ENCODE assay signal across 8 mouse cellular contexts in the genomic region with DNA sequence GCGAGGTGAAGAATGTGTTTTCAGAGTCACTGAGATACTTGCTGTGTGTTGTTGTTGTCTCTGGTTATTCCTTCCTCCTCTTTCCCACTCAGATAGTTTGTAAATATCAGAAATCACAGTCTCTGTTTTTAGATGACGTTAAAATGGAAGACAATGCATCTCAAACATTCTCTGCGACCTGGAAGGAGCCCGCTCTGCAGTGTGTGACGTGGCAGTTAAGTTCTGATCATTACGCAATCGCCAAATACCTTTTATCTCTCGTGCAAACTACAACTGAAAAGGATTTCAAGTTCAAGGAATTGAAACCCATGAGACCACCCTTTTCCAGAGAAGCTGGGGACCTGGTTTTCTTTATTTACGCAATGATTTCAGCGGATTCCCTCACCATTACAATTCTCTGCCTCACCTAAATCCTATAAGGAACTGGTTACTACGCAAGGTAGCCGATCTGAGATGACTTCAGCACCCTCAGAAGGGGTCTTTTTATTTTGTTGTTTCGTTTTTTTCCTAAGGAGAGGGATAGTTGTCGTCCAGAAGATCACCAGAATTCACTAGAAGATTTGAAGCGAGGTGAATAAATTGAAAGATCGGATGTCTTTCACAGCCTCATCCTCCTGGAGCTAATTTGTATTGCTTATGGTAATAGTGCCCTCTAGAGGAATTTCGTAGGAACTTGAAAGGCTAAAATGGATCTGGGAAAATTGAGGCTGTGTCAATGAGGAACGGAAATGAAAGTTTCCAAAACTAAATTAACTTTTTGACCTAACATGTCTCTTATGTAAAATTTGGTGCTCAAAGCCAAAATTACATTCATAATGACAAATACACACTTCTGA. TPM values are rescaled to one million over a fixed set of nuclear protein-coding genes. Genes with fewer than 3 reads are reported as not detected.
A peak's percentile ranks its signal among the peaks of the same experiment; 100 is the strongest.
DNase-seq lines count a peak whose midpoint lies in the region; ATAC-seq and TF ChIP-seq lines count a peak whose summit lies in the region.

No protein-coding gene starts in this region.

- WGBS in kidney, adult 2 months: 51% methylated on average over 18 of the region's 18 CpGs
- WGBS in hindbrain, embryonic 12.5 days: 58% methylated on average over 18 of the region's 18 CpGs
- WGBS in midbrain, postnatal 0 days: 48% methylated on average over 18 of the region's 18 CpGs

- H3K4me3 ChIP-seq in kidney, adult 2 months (ENCODE audit: insufficient read depth, low read depth, low read length): no peak overlapping the region
- H3K4me3 ChIP-seq in hindbrain, embryonic 12.5 days: no peak overlapping the region
- no peak overlapping the region for H3K4me3 ChIP-seq in midbrain, postnatal 0 days (ENCODE audit: low read depth, low read length)

- DNase-seq in kidney, adult 2 months: peak; percentile 29
- no peak for DNase-seq in kidney, adult 8-10 months
- DNase-seq in brain, embryonic 14.5 days (ENCODE audit: low read depth): peak; percentile 77
- peak; percentile 73 for DNase-seq in midbrain, postnatal 0 days (ENCODE audit: low spot score)
- no peak for DNase-seq in urinary bladder, adult 2 months (ENCODE audit: low spot score)
- DNase-seq in natural killer cell, adult 2 months (ENCODE audit: low spot score in 2 of 2): no peak
- DNase-seq in cerebellum, adult 9-11 months: no peak

- H3K9me3 ChIP-seq in hindbrain, embryonic 12.5 days (replicated peaks): no peaks in the 10 kb centered on the region
- H3K9me3 ChIP-seq in midbrain, postnatal 0 days (ENCODE audit: low read length): no peaks in the 10 kb centered on the region

- no peak for TF ChIP-seq POLR2A in kidney, adult 2 months (IDR thresholded peaks at IDR 0.05; ENCODE audit: low read depth, low read length)
- no peak for TF ChIP-seq POLR2A in brain, embryonic 14.5 days (IDR thresholded peaks at IDR 0.05; ENCODE audit: borderline replicate concordance, extremely low read depth, insufficient read depth, insufficient read length, poor library complexity, severe bottlenecking)

- H3K4me1 ChIP-seq in kidney, adult 2 months (ENCODE audit: control insufficient read depth, insufficient read depth, low read length): 0 out of 2 replicates have a peak, but pooled peaks cover 3% of the 10 kb centered on the region
- no peaks in the 10 kb centered on the region for H3K4me1 ChIP-seq in hindbrain, embryonic 12.5 days
- H3K4me1 ChIP-seq in midbrain, postnatal 0 days (ENCODE audit: insufficient read depth, low read length): no peaks in the 10 kb centered on the region

- H3K4me2 ChIP-seq in hindbrain, embryonic 12.5 days (replicated peaks): peak overlapping the region; percentile 9; the same call in 1 of the 2 replicates
- H3K4me2 ChIP-seq in midbrain, postnatal 0 days (ENCODE audit: low read depth, low read length, poor library complexity, severe bottlenecking): peak overlapping the region; percentile 5

- no peak overlapping the region for H3K27ac ChIP-seq in kidney, adult 2 months (ENCODE audit: insufficient read depth, low read depth, low read length)
- no peak overlapping the region for H3K27ac ChIP-seq in hindbrain, embryonic 12.5 days
- H3K27ac ChIP-seq in midbrain, postnatal 0 days (ENCODE audit: low read depth, low read length): no peak overlapping the region

- 0 out of 2 replicates have a peak, but pooled peaks have one; percentile 11 for ATAC-seq in hindbrain, embryonic 12.5 days (ENCODE audit: low FRiP score)
- no peak for ATAC-seq in midbrain, postnatal 0 days (ENCODE audit: low FRiP score)

- TF ChIP-seq CTCF in kidney, adult 2 months (conservative IDR thresholded peaks at IDR 0.05; ENCODE audit: insufficient read depth, insufficient read length, low read depth, low read length): peak; percentile 22; the same call in 1 of the 2 replicates
- peak; percentile 34; the same call in 1 of the 2 replicates for TF ChIP-seq CTCF in brain, embryonic 14.5 days (IDR thresholded peaks at IDR 0.05; ENCODE audit: borderline replicate concordance, extremely low read depth, insufficient read depth, insufficient read length)
- peak; percentile 89 for TF ChIP-seq CTCF in midbrain, postnatal 0 days (IDR thresholded peaks at IDR 0.05)

- no peaks in the 10 kb centered on the region; the same call in 1 of the 2 replicates for H3K27me3 ChIP-seq in kidney, adult 2 months (replicated peaks; ENCODE audit: control insufficient read depth, insufficient read depth, low read length)
- no peaks in the 10 kb centered on the region for H3K27me3 ChIP-seq in hindbrain, embryonic 12.5 days
- H3K27me3 ChIP-seq in midbrain, postnatal 0 days (ENCODE audit: insufficient read depth, low read length): no peaks in the 10 kb centered on the region

- no peaks in the 10 kb centered on the region for H3K36me3 ChIP-seq in kidney, adult 2 months (ENCODE audit: control insufficient read depth, insufficient read depth, low read length)
- H3K36me3 ChIP-seq in hindbrain, embryonic 12.5 days: no peaks in the 10 kb centered on the region
- no peaks in the 10 kb centered on the region for H3K36me3 ChIP-seq in midbrain, postnatal 0 days (ENCODE audit: insufficient read depth, low read length)

- no peak overlapping the region for H3K9ac ChIP-seq in hindbrain, embryonic 12.5 days
- no peak overlapping the region for H3K9ac ChIP-seq in midbrain, postnatal 0 days (replicated peaks; ENCODE audit: low read length, poor library complexity, severe bottlenecking)

RNA-seq across cellular contexts. Expression of a gene that starts 9.8 kb away (rescaled TPM):
- 9.9 and 11.8 TPM in 2 replicates for polyA plus RNA-seq in kidney, adult 2 months (2012; rRNA removed)
- polyA plus RNA-seq in brain, embryonic 14.5 days (2012; rRNA removed): 0.09 and 0.36 TPM in 2 replicates
- 0.39 and 0.42 TPM in 2 replicates for polyA plus RNA-seq in hindbrain, embryonic 12.5 days (2016; fragmentation: Nextera tagmentation; extraction: Ambion mirVana)
- total RNA-seq in midbrain, postnatal 0 days (2014; rRNA removed): 0.33 and 1.2 TPM in 2 replicates
- polyA plus RNA-seq in midbrain, postnatal 0 days (2015; fragmentation: Nextera tagmentation; extraction: Ambion mirVana): 0.22 and 0.25 TPM in 2 replicates
- 0.03 and 0.04 TPM in 2 replicates for polyA plus RNA-seq in urinary bladder, adult 2 months (2012; rRNA removed)

Comparison
In these comparisons a context has a peak if more than half of its experiments do, and no peak if none do; other contexts are left out.
1. DNase-seq: peak in kidney, adult 2 months (single experiment), brain, embryonic 14.5 days (single experiment) and midbrain, postnatal 0 days (single experiment); none in kidney, adult 8-10 months (0 of 2), urinary bladder, adult 2 months (single experiment), natural killer cell, adult 2 months (0 of 2) and cerebellum, adult 9-11 months (single experiment).
2. CTCF ChIP-seq: peak in every context shown above with its lines; median percentile 89 in midbrain, postnatal 0 days; 34 in brain, embryonic 14.5 days; 22 in kidney, adult 2 months.